Mouse (Mus musculus): ENCODE results near the gene Mgll. TPM values are rescaled to one million over a fixed set of nuclear protein-coding genes. Genes with fewer than 3 reads are reported as not detected.
A peak's percentile ranks its signal among the peaks of the same experiment; 100 is the strongest.

The Mgll gene
- total RNA-seq, 1 experiment from 2014 or later = 164 TPM

- DNase-seq = no peak
Measured at GRCm38 (mm10) chr6:88803051-88803450, 78.8 kb downstream of the Mgll start.

GRCm38 (mm10) chr6:88803957-88804695, 79.9 kb downstream of the Mgll start:
- DNase-seq = no peak

- peak; percentile 35 for DNase-seq
Measured at GRCm38 (mm10) chr6:88804966-88805577, 80.9 kb downstream of the Mgll start.

GRCm38 (mm10) chr6:88809091-88810037, 85.2 kb downstream of the Mgll start:
- no peak for DNase-seq

GRCm38 (mm10) chr6:88810291-88810690, 86.1 kb downstream of the Mgll start:
- DNase-seq = no peak

- no peak for DNase-seq
Measured at GRCm38 (mm10) chr6:88811396-88811795, 87.2 kb downstream of the Mgll start.

GRCm38 (mm10) chr6:88811880-88812400, 87.7 kb downstream of the Mgll start:
- no peak for DNase-seq

GRCm38 (mm10) chr6:88812886-88813285, 88.7 kb downstream of the Mgll start:
- no peak for DNase-seq

GRCm38 (mm10) chr6:88813832-88814231, 89.6 kb downstream of the Mgll start:
- DNase-seq = no peak

GRCm38 (mm10) chr6:88815036-88815435, 90.8 kb downstream of the Mgll start:
- DNase-seq = no peak

- DNase-seq = no peak
Measured at GRCm38 (mm10) chr6:88815489-88815888, 91.3 kb downstream of the Mgll start.

- DNase-seq = no peak
Measured at GRCm38 (mm10) chr6:88816913-88817312, 92.7 kb downstream of the Mgll start.

GRCm38 (mm10) chr6:88820853-88821252, 96.6 kb downstream of the Mgll start:
- no peak for DNase-seq

GRCm38 (mm10) chr6:88821294-88821693, 97.1 kb downstream of the Mgll start:
- no peak for DNase-seq

- DNase-seq = peak; percentile 63
Measured at GRCm38 (mm10) chr6:88821901-88822300, 97.7 kb downstream of the Mgll start.

- DNase-seq = no peak
Measured at GRCm38 (mm10) chr6:88824183-88824582, 100.0 kb downstream of the Mgll start.

GRCm38 (mm10) chr6:88826088-88826487, 101.9 kb downstream of the Mgll start:
- no peak for DNase-seq

GRCm38 (mm10) chr6:88826545-88826944, 102.3 kb downstream of the Mgll start:
- peak; percentile 83 for DNase-seq

GRCm38 (mm10) chr6:88826965-88827364, 102.8 kb downstream of the Mgll start:
- DNase-seq = no peak

- no peak for DNase-seq
Measured at GRCm38 (mm10) chr6:88827395-88828205, 103.4 kb downstream of the Mgll start.

- no peak for DNase-seq
Measured at GRCm38 (mm10) chr6:88828206-88829009, 104.2 kb downstream of the Mgll start.
